Mouse (Mus musculus): ENCODE measurements around the gene Cldn4. TPM values are rescaled to one million over a fixed set of nuclear protein-coding genes. Genes with fewer than 3 reads are reported as not detected.

Gene Cldn4
- total and polyA plus RNA-seq, 3 experiments: 0.17 to 0.51 TPM; not detected in 1

GRCm38 (mm10) chr5:134926726-134927125 is 20.0 kb downstream of the Cldn4 start:
- no peak for DNase-seq (ENCODE audit: extremely low read depth)
- Histone ChIP-seq H3K36me3 (replicated peaks in 1 of 2; ENCODE audit: control insufficient read depth in 1 of 2, insufficient read depth in 1 of 2, low read length in 1 of 2) (no peaks in the 10 kb centered on the region), H3K79me2 (replicated peaks; ENCODE audit: control insufficient read depth, extremely low read depth, insufficient read depth, poor library complexity, severe bottlenecking) (no peaks in the 10 kb centered on the region), H3K4me3 (replicated peaks in 1 of 3; ENCODE audit: low read depth in 2 of 3, low read length in 2 of 3, poor library complexity in 1 of 3) (no peak overlapping the region), H3K4me1 (ENCODE audit: control insufficient read depth in 1 of 2, insufficient read depth in 2 of 2) (no peaks in the 10 kb centered on the region), H3K9ac (ENCODE audit: insufficient read depth, low read depth) (no peak overlapping the region), H3K9me3 (replicated peaks; ENCODE audit: low read length) (no peaks in the 10 kb centered on the region), H3K27me3 (replicated peaks) (peaks cover 74% of the 10 kb centered on the region), H3K27ac (ENCODE audit: insufficient read depth, low read depth) (no peak overlapping the region), H3K4me2 (ENCODE audit: insufficient read depth, low read depth, poor library complexity, severe bottlenecking) (no peak overlapping the region)
- in situ Hi-C loops (cut with MboI; ENCODE audit: low pct_ligation_motif_present, low pct_unique_long_range_greater_than_20kb, low sequenced_read_pairs): no loop called here
- TF ChIP-seq EP300 (IDR thresholded peaks at IDR 0.05; ENCODE audit: low read length) (no peak), MYC (IDR thresholded peaks at IDR 0.05; ENCODE audit: low read depth, low read length) (no peak), NRF1 (IDR thresholded peaks at IDR 0.05; ENCODE audit: low read depth, low read length) (no peak), MXI1 (IDR thresholded peaks at IDR 0.05; ENCODE audit: low read depth, low read length) (no peak), RAD21 (IDR thresholded peaks at IDR 0.05; ENCODE audit: low read depth, low read length) (no peak), TCF12 (IDR thresholded peaks at IDR 0.05; ENCODE audit: low read depth, low read length) (no peak), ZMIZ1 (IDR thresholded peaks at IDR 0.05; ENCODE audit: low read depth, low read length) (no peak), MEF2A (IDR thresholded peaks at IDR 0.05; ENCODE audit: borderline replicate concordance, low read depth, low read length) (no peak), POLR2AphosphoS2 (IDR thresholded peaks at IDR 0.05; ENCODE audit: low read depth, low read length) (no peak), JUND (conservative IDR thresholded peaks at IDR 0.05; ENCODE audit: low read depth, low read length) (no peak), ELF1 (IDR thresholded peaks at IDR 0.05; ENCODE audit: low read depth, low read length) (no peak), RCOR1 (conservative IDR thresholded peaks at IDR 0.05; ENCODE audit: low read depth, low read length) (no peak), POLR2A (IDR thresholded peaks at IDR 0.05; ENCODE audit: low read depth, low read length) (no peak), HCFC1 (IDR thresholded peaks at IDR 0.05; ENCODE audit: low read depth, low read length) (no peak), MAX (IDR thresholded peaks at IDR 0.05; ENCODE audit: low read length) (no peak)
- dilution Hi-C loops (cut with MboI; ENCODE audit: extremely low pct_ligation_motif_present, extremely low pct_unique_long_range_greater_than_20kb, low sequenced_read_pairs): no loop called here

- Histone ChIP-seq H3K4me2 (ENCODE audit: insufficient read depth, low read depth, poor library complexity, severe bottlenecking) (no peak overlapping the region), H3K9me3 (replicated peaks; ENCODE audit: low read length) (no peaks in the 10 kb centered on the region), H3K79me2 (replicated peaks; ENCODE audit: control insufficient read depth, extremely low read depth, insufficient read depth, poor library complexity, severe bottlenecking) (no peaks in the 10 kb centered on the region), H3K4me1 (ENCODE audit: control insufficient read depth in 1 of 2, insufficient read depth in 2 of 2) (no peaks in the 10 kb centered on the region), H3K36me3 (replicated peaks in 1 of 2; ENCODE audit: control insufficient read depth in 1 of 2, insufficient read depth in 1 of 2, low read length in 1 of 2) (no peaks in the 10 kb centered on the region), H3K9ac (ENCODE audit: insufficient read depth, low read depth) (no peak overlapping the region), H3K27ac (ENCODE audit: insufficient read depth, low read depth) (no peak overlapping the region), H3K27me3 (replicated peaks) (peaks cover 77% of the 10 kb centered on the region), H3K4me3 (replicated peaks in 1 of 3; ENCODE audit: low read depth in 2 of 3, low read length in 2 of 3, poor library complexity in 1 of 3) (no peak overlapping the region)
- no peak for DNase-seq (ENCODE audit: extremely low read depth)
- dilution Hi-C loops (cut with MboI; ENCODE audit: extremely low pct_ligation_motif_present, extremely low pct_unique_long_range_greater_than_20kb, low sequenced_read_pairs) (no loop called here), in situ Hi-C loops (cut with MboI; ENCODE audit: low pct_ligation_motif_present, low pct_unique_long_range_greater_than_20kb, low sequenced_read_pairs) (loop anchor here (25.0 kb wide), 2 partner anchors 186 to 189 kb away; partner anchors contain the start of gene Eln)
- TF ChIP-seq ZC3H11A (IDR thresholded peaks at IDR 0.05; ENCODE audit: low read depth, low read length): no peak
- no peak for TF ChIP-seq MAZ (IDR thresholded peaks at IDR 0.05; ENCODE audit: low read depth, low read length)
Observed at GRCm38 (mm10) chr5:134923141-134923540, 23.6 kb downstream of the Cldn4 start.
